In the genomic region with DNA sequence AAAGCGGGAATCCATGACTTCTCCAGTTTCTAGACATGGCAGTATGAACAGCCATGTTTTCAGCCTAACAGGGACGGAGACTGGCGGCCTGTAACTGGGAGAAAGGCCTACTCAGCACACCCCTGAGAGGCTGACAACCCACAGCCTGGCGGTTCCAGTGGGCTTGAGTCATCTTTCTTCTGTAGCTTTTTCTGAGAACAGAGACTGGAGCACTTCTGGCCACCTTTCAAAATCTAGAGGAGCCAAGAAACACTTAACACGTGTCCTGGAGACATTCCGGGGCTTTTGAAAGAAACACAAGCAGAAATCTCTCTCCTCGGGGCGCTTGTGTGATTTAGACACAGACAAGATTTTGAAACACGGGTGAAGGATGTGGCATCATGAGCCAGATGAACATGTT, we compare ENCODE assay signal across 9 mouse cellular contexts.
A peak's percentile ranks its signal among the peaks of the same experiment; 100 is the strongest.
DNase-seq lines count a peak whose midpoint lies in the region; ATAC-seq and TF ChIP-seq lines count a peak whose summit lies in the region.
"Had no signal": no experiment of that assay in that cellular context is flagged by ENCODE, and none has a peak within 500 bp of the region (broad histone marks: within the 10 kb centered on the region; RNA-seq: fewer than 3 reads in every experiment).

No protein-coding gene starts in this region.

- H3K27me3 ChIP-seq in kidney, postnatal 0 days (ENCODE audit: insufficient read depth, low read length), result no peaks in the 10 kb centered on the region
- no peaks in the 10 kb centered on the region for H3K27me3 ChIP-seq in heart, embryonic 13.5 days (replicated peaks)

- no peaks in the 10 kb centered on the region for H3K36me3 ChIP-seq in kidney, postnatal 0 days (ENCODE audit: insufficient read depth, low read length)
- no peaks in the 10 kb centered on the region for H3K36me3 ChIP-seq in heart, embryonic 13.5 days
- H3K36me3 ChIP-seq: G1E had no signal

- no peaks in the 10 kb centered on the region for H3K9me3 ChIP-seq in kidney, postnatal 0 days (replicated peaks; ENCODE audit: low read length)
- H3K9me3 ChIP-seq in heart, embryonic 13.5 days, result no peaks in the 10 kb centered on the region

- H3K9ac ChIP-seq in kidney, postnatal 0 days (ENCODE audit: low read depth, low read length), result no peak overlapping the region
- H3K9ac ChIP-seq in heart, embryonic 13.5 days, result no peak overlapping the region

- no peak for TF ChIP-seq CTCF in kidney, postnatal 0 days (IDR thresholded peaks at IDR 0.05; ENCODE audit: low read depth)

- no peak for ATAC-seq in kidney, postnatal 0 days (replicated peaks; ENCODE audit: low FRiP score, low read depth)
- no peak for ATAC-seq in heart, embryonic 13.5 days (ENCODE audit: extremely low read depth, insufficient number of reproducible peaks, low FRiP score, low TSS enrichment)
- no peak for ATAC-seq in erythroblast, adult 5-6 weeks (replicated peaks; ENCODE audit: low FRiP score, poor library complexity, severe bottlenecking)

- DNase-seq in kidney, postnatal 0 days (ENCODE audit: low spot score), result peak; percentile 69
- no peak for DNase-seq in kidney, postnatal 10 days
- DNase-seq in lung, postnatal 25 days (ENCODE audit: low spot score), result peak; percentile 51
- no peak for DNase-seq in layer of hippocampus, postnatal 14 days (ENCODE audit: low spot score in 2 of 2)
- DNase-seq in spleen, postnatal 36 days (ENCODE audit: low spot score in 2 of 2), result no peak

- H3K4me2 ChIP-seq in kidney, postnatal 0 days (ENCODE audit: low read length), result no peak overlapping the region
- no peak overlapping the region for H3K4me2 ChIP-seq in heart, embryonic 13.5 days

- WGBS in kidney, postnatal 0 days, result 47% methylated on average over 9 of the region's 9 CpGs
- 68% methylated on average over 9 of the region's 9 CpGs for WGBS in heart, embryonic 13.5 days

- H3K4me1 ChIP-seq in kidney, postnatal 0 days (replicated peaks; ENCODE audit: insufficient read depth, low read length), result 0 out of 2 replicates have a peak, but pooled peaks cover 9% of the 10 kb centered on the region
- peaks cover 34% of the 10 kb centered on the region for H3K4me1 ChIP-seq in brown adipose tissue, adult 24 weeks (ENCODE audit: control insufficient read depth, insufficient read depth, insufficient read length, low read length)
- peaks cover 35% of the 10 kb centered on the region for H3K4me1 ChIP-seq in heart, embryonic 13.5 days

- H3K4me3 ChIP-seq in kidney, postnatal 0 days (replicated peaks; ENCODE audit: low read depth, low read length), result no peak overlapping the region
- no peak overlapping the region for H3K4me3 ChIP-seq in brown adipose tissue, adult 24 weeks (ENCODE audit: insufficient read depth, low read depth, low read length)
- no peak overlapping the region for H3K4me3 ChIP-seq in heart, embryonic 13.5 days

- no peak overlapping the region for H3K27ac ChIP-seq in kidney, postnatal 0 days
- peak overlapping the region; percentile 82 for H3K27ac ChIP-seq in brown adipose tissue, adult 24 weeks (replicated peaks; ENCODE audit: low read depth, low read length)
- peak overlapping the region; percentile 52 for H3K27ac ChIP-seq in heart, embryonic 13.5 days (replicated peaks)

Comparison
In these comparisons a context has a peak if more than half of its experiments do, and no peak if none do; other contexts are left out.
1. DNase-seq: peak in kidney, postnatal 0 days (single experiment) and lung, postnatal 25 days (single experiment); none in kidney, postnatal 10 days (single experiment), layer of hippocampus, postnatal 14 days (0 of 2) and spleen, postnatal 36 days (0 of 2).